Comparison of ENCODE assay signal across 15 mouse cellular contexts in genomic region chr1:39847066-39847465, GRCm38 (mm10). TPM values are rescaled to one million over a fixed set of nuclear protein-coding genes. Genes with fewer than 3 reads are reported as not detected.
A peak's percentile ranks its signal among the peaks of the same experiment; 100 is the strongest.
DNase-seq lines count a peak whose midpoint lies in the region; ATAC-seq and TF ChIP-seq lines count a peak whose summit lies in the region.
"Had no signal": no experiment of that assay in that cellular context is flagged by ENCODE, and none has a peak within 500 bp of the region (broad histone marks: within the 10 kb centered on the region; RNA-seq: fewer than 3 reads in every experiment).

No protein-coding gene starts in this region.

- no peaks in the 10 kb centered on the region for H3K27me3 ChIP-seq in heart, embryonic 11.5 days (ENCODE audit: control insufficient read depth, insufficient read depth, low read length)
- peaks cover 11% of the 10 kb centered on the region for H3K27me3 ChIP-seq in CH12.LX (replicated peaks)
- peaks cover 15% of the 10 kb centered on the region for H3K27me3 ChIP-seq in megakaryocyte, embryonic 14.5 days (replicated peaks)
- H3K27me3 ChIP-seq: hindbrain, embryonic 15.5 days; limb, embryonic 15.5 days had no signal

- 69% methylated on average over 7 of the region's 7 CpGs for WGBS in heart, embryonic 11.5 days (ENCODE audit: insufficient replicate concordance)

- H3K4me1 ChIP-seq in heart, embryonic 11.5 days (ENCODE audit: control insufficient read depth, insufficient read depth, low read length): peaks cover 3% of the 10 kb centered on the region; the same call in 1 of the 2 replicates
- H3K4me1 ChIP-seq in CH12.LX (ENCODE audit: control insufficient read depth in 1 of 2, insufficient read depth in 2 of 2): peaks cover 8 to 36% of the 10 kb centered on the region in 2 experiments
- peaks cover 18% of the 10 kb centered on the region for H3K4me1 ChIP-seq in megakaryocyte, embryonic 14.5 days
- H3K4me1 ChIP-seq: hindbrain, embryonic 15.5 days had no signal

- in situ Hi-C loops in CH12.LX (cut with MboI; ENCODE audit: low pct_ligation_motif_present, low pct_unique_long_range_greater_than_20kb, low sequenced_read_pairs): no loop called here

- TF ChIP-seq POLR2A in CH12.LX (IDR thresholded peaks at IDR 0.05; ENCODE audit: low read depth, low read length): no peak

- H3K4me3 ChIP-seq in heart, embryonic 11.5 days (ENCODE audit: low read depth, low read length): no peak overlapping the region
- no peak overlapping the region for H3K4me3 ChIP-seq in CH12.LX (replicated peaks in 1 of 3; ENCODE audit: low read depth in 2 of 3, low read length in 2 of 3, poor library complexity in 1 of 3)
- H3K4me3 ChIP-seq in megakaryocyte, embryonic 14.5 days (replicated peaks): peak overlapping the region; percentile 21
- H3K4me3 ChIP-seq: forebrain, embryonic 10.5 days; hindbrain, embryonic 15.5 days; limb, embryonic 15.5 days had no signal

- no peaks in the 10 kb centered on the region for H3K79me2 ChIP-seq in CH12.LX (replicated peaks; ENCODE audit: control insufficient read depth, extremely low read depth, insufficient read depth, poor library complexity, severe bottlenecking)

- H3K4me2 ChIP-seq in heart, embryonic 11.5 days: no peak overlapping the region
- H3K4me2 ChIP-seq in CH12.LX (ENCODE audit: insufficient read depth, low read depth, poor library complexity, severe bottlenecking): peak overlapping the region; percentile 29; the same call in 1 of the 2 replicates
- H3K4me2 ChIP-seq: hindbrain, embryonic 15.5 days; limb, embryonic 15.5 days had no signal

- H3K36me3 ChIP-seq in heart, embryonic 11.5 days (ENCODE audit: control insufficient read depth, insufficient read depth, low read length): no peaks in the 10 kb centered on the region
- H3K36me3 ChIP-seq in CH12.LX (replicated peaks in 1 of 2; ENCODE audit: control insufficient read depth in 1 of 2, insufficient read depth in 1 of 2, low read length in 1 of 2): no peaks in the 10 kb centered on the region
- H3K36me3 ChIP-seq in megakaryocyte, embryonic 14.5 days (replicated peaks; ENCODE audit: low read length): no peaks in the 10 kb centered on the region
- H3K36me3 ChIP-seq: forebrain, embryonic 10.5 days; hindbrain, embryonic 15.5 days; limb, embryonic 15.5 days had no signal

- H3K9ac ChIP-seq in heart, embryonic 11.5 days (ENCODE audit: low read depth, low read length): no peak overlapping the region
- no peak overlapping the region for H3K9ac ChIP-seq in CH12.LX (ENCODE audit: insufficient read depth, low read depth)
- H3K9ac ChIP-seq: hindbrain, embryonic 15.5 days; limb, embryonic 15.5 days had no signal

- no peak for TF ChIP-seq CTCF in CH12.LX (conservative IDR thresholded peaks at IDR 0.05 in 1 of 2, IDR thresholded peaks at IDR 0.05 in 1 of 2; ENCODE audit: low read depth in 2 of 2, low read length in 2 of 2)

- TF ChIP-seq RAD21 in CH12.LX (IDR thresholded peaks at IDR 0.05; ENCODE audit: low read depth, low read length): no peak

- H3K9me3 ChIP-seq in heart, embryonic 11.5 days (replicated peaks; ENCODE audit: control insufficient read depth, low read length): no peaks in the 10 kb centered on the region
- no peaks in the 10 kb centered on the region for H3K9me3 ChIP-seq in CH12.LX (replicated peaks; ENCODE audit: low read length)
- no peaks in the 10 kb centered on the region for H3K9me3 ChIP-seq in megakaryocyte, embryonic 14.5 days
- H3K9me3 ChIP-seq: forebrain, embryonic 10.5 days; hindbrain, embryonic 15.5 days; limb, embryonic 15.5 days had no signal

- no peak; the same call in 1 of the 2 replicates for TF ChIP-seq EP300 in CH12.LX (IDR thresholded peaks at IDR 0.05; ENCODE audit: low read length)

- peak; percentile 45 for DNase-seq in heart, adult 8-10 months (ENCODE audit: low spot score)
- DNase-seq in CH12.LX (ENCODE audit: extremely low read depth): peak; percentile 25
- DNase-seq in kidney, adult 9 months: peak; percentile 32
- no peak for DNase-seq in gastrocnemius, adult 8-10 months (ENCODE audit: low spot score in 2 of 2)
- no peak for DNase-seq in thymus, adult 18-20 months
- DNase-seq in urinary bladder, postnatal 25 days (ENCODE audit: low spot score): no peak
- DNase-seq: gastrocnemius, postnatal 25 days; midbrain, embryonic 14.5 days had no signal

- no peak overlapping the region for H3K27ac ChIP-seq in heart, embryonic 11.5 days (ENCODE audit: low read depth, low read length)
- no peak overlapping the region for H3K27ac ChIP-seq in CH12.LX (ENCODE audit: insufficient read depth, low read depth)
- H3K27ac ChIP-seq: forebrain, embryonic 10.5 days; hindbrain, embryonic 15.5 days; limb, embryonic 15.5 days had no signal

- dilution Hi-C loops in CH12.LX (cut with MboI; ENCODE audit: extremely low pct_ligation_motif_present, extremely low pct_unique_long_range_greater_than_20kb, low sequenced_read_pairs): no loop called here

- no peak for ATAC-seq in heart, embryonic 11.5 days (replicated peaks; ENCODE audit: insufficient number of reproducible peaks, low FRiP score, low TSS enrichment)

TF ChIP-seq in CH12.LX, 34 proteins besides CTCF, POLR2A, EP300 and RAD21:
- no peak for TF ChIP-seq MAFK (IDR thresholded peaks at IDR 0.05; ENCODE audit: insufficient replicate concordance, low read length)
- TF ChIP-seq ZNF384 (IDR thresholded peaks at IDR 0.05; ENCODE audit: low read depth, low read length): no peak
- 0 out of 2 replicates have a peak, but pooled peaks have one; percentile 30 for TF ChIP-seq CHD2 (IDR thresholded peaks at IDR 0.05; ENCODE audit: low read length)
- TF ChIP-seq KAT2A (IDR thresholded peaks at IDR 0.05; ENCODE audit: insufficient replicate concordance, low read length): no peak
- TF ChIP-seq ELF1 (IDR thresholded peaks at IDR 0.05; ENCODE audit: low read depth, low read length): peak; percentile 65
- TF ChIP-seq ZMIZ1 (IDR thresholded peaks at IDR 0.05; ENCODE audit: low read depth, low read length): no peak

RNA-seq across cellular contexts. Expression of gene Gm3646, which starts 41.9 kb away (rescaled TPM):
- total RNA-seq in heart, adult 8-10 months (2022): 10 to 100 TPM in 2 of 4 experiments, 1 to 10 TPM in 2; 7.6 to 12.8 (median 10.7) TPM
- 1.1 and 1.3 TPM in 2 replicates for polyA plus RNA-seq in heart, embryonic 11.5 days (2014; fragmentation: Nextera tagmentation; extraction: Ambion mirVana)
- total RNA-seq in CH12.LX (2012; rRNA removed) (not detected in 2 replicates), CH12.LX (2014; rRNA removed) (not detected in 2 replicates)
- not detected in 2 replicates for polyA plus RNA-seq in CH12.LX (2012; ENCODE audit: insufficient read length, low read depth)
- not detected in 2 replicates for polyA plus RNA-seq in megakaryocyte, embryonic 14.5 days (2012; ENCODE audit: insufficient read depth, low replicate concordance)
- total RNA-seq in gastrocnemius, adult 8-10 months (2022): not detected
- total RNA-seq: layer of hippocampus, postnatal 10 days had no signal
- polyA plus RNA-seq: cortical plate, adult 2 months; forebrain, embryonic 10.5 days; hindbrain, embryonic 15.5 days; limb, embryonic 15.5 days; midbrain, embryonic 14.5 days had no signal

RNA-seq across cellular contexts. Expression of gene Map4k4, which starts 53.6 kb away (rescaled TPM):
- 100 to 1,000 TPM in 3 of 4 experiments, 10 to 100 TPM in 1; 98.5 to 135 (median 109) TPM for total RNA-seq in heart, adult 8-10 months (2022)
- 19.4 and 23.7 TPM in 2 replicates for polyA plus RNA-seq in heart, embryonic 11.5 days (2014; fragmentation: Nextera tagmentation; extraction: Ambion mirVana)
- 33.3 and 41.0 TPM in 2 replicates for total RNA-seq in CH12.LX (2012; rRNA removed)
- 20.3 and 21.8 TPM in 2 replicates for total RNA-seq in CH12.LX (2014; rRNA removed)
- 46.3 and 47.0 TPM in 2 replicates for polyA plus RNA-seq in CH12.LX (2012; ENCODE audit: insufficient read length, low read depth)
- 13.5 and 22.8 TPM in 2 replicates for polyA plus RNA-seq in megakaryocyte, embryonic 14.5 days (2012; ENCODE audit: insufficient read depth, low replicate concordance)
- 10 to 100 TPM; 10.5 to 18.2 (median 16.4) TPM for total RNA-seq in gastrocnemius, adult 8-10 months (2022)

Comparison
In these comparisons a context has a peak if more than half of its experiments do, and no peak if none do; other contexts are left out.
1. DNase-seq: peak in heart, adult 8-10 months (single experiment), CH12.LX (single experiment) and kidney, adult 9 months (single experiment); none in gastrocnemius, adult 8-10 months (0 of 2), thymus, adult 18-20 months (0 of 2) and urinary bladder, postnatal 25 days (single experiment).
2. RNA of gene Gm3646, which starts 41.9 kb away (total RNA-seq): 7.6 to 12.8 TPM in heart, adult 8-10 months; not detected in gastrocnemius, adult 8-10 months and not detected in CH12.LX; every median in the first group is over 4 times any median in the second.